Mouse (Mus musculus) right cerebral cortex, postnatal 14 days (tissue): ENCODE data around the gene Aqp12.

Source experiments
- DNase-seq: peaks from one replicate; pipeline ENCODE4 v3.0.0; 2022

The Aqp12 gene

GRCm38 (mm10) chr1:93018716-93019115 lies 12.6 kb downstream of the Aqp12 start:
- DNase-seq = no peak

- DNase-seq = no peak
These were observed 14.5 kb downstream of the Aqp12 start for GRCm38 (mm10) chr1:93020602-93021001.

DNA sequence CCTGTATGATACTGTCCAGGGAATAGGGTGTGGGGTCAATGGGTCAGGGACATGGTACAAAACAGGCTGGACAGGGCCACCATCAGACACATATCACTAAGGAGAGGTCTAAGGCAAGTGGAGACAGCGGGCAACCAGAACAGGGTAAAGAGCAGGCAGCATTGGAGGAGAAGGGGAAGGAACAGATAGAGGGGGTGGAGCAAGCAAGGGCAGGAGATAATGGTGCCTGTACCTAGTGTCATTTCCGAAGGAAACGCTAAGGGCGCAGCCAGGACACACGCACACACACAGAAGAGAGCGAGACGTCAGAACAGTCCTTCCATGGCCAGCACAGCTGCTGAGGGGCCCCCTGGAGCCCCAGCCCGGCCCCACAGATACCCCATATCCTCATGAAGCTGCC lies 20.5 kb downstream of the Aqp12 start:
- DNase-seq = no peak

GRCm38 (mm10) chr1:93029387-93029786 lies 23.3 kb downstream of the Aqp12 start:
- no peak for DNase-seq

- no peak for DNase-seq
These were observed 23.9 kb downstream of the Aqp12 start for GRCm38 (mm10) chr1:93030060-93030459.

GRCm38 (mm10) chr1:93031199-93031598 lies 25.1 kb downstream of the Aqp12 start:
- DNase-seq = no peak

DNA sequence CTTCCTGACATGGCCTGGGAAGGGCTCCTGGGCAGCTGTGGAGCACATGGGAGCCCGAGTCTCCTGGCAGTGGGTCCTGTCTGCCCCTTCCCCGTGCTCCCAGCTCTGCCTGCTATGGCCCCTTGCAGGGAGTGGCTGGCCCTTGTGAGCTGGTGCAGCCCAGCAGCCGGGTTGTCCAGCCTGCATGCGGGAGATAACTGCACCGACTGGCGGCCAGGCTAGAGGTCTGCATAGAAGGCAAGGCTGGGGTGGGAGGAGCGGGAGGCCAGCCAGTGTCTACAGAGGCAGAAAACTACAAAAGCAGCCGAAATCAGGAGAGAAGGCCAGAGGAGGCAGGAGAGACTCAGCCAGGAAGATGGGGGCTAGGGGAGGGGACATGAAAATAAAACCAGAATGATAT lies 27.9 kb downstream of the Aqp12 start:
- no peak for DNase-seq

DNA sequence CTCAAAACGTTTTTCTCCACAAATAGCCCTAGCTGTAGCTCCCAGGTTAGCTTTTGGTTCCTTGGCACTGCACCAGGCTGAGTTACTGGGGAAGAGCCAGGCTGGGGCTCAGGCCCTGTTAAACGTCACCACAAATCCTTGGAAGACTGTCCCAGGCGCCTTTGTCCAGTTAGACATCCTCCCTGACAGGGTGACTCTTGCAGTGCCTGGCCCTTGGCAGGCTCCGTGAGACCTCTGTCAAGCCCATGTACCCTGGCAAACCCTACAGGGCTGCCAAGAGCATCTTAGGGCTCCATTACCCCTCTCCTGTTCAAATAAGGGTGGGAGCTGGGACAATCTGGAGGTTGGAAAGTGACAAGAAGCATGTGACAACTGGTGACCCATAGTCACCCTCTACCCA lies 29.8 kb downstream of the Aqp12 start:
- no peak for DNase-seq

DNA sequence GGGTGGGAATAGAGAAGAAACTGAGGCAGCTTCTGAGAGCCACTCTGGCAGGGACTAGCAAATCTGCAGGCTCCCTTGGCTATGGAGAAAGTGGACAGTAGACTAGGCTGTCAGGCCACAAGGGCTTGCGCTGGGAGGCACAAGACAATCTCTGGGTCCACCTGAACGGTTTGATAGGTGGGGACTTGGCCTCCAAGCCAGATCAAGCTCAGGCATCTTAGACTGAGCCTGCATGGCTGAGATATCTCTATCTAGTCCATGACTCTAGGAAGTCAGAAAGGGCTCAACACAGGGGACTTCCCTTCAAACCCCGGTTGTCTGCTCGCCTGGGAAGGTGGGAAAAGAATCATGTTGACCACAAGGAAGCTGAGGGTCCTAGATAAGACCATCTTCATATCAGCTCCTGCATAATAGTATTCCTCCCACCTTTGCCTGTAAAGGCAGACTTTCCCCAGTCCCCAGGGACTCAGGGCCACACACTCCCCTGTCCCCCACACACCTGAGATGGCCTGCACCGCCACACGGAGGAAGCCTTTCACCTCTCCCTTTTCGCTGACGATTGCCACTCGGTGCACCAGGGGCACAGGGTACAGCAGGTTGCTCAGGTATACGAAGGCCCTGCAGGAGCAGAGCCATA lies 40.1 kb downstream of the Aqp12 start:
- no peak for DNase-seq

DNA sequence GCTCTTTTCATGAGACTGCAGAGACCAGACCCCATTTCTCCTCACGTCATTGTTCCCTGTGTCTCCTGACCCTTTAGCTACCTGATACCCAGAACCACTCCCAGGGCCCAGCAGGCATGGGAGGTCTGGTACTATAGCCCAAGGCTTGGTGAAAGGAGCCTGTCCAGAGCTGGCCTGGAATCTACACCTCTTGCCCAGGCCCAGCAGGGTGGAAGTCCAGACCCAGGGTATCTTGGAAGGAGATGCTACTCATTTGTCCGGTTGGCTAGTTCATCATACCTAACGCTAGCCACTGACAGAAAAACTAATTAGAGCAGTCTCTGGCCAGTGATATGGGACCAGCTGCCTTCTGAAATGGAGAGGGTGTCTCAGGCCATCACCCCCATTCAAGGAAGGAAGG lies 43.9 kb downstream of the Aqp12 start:
- no peak for DNase-seq

DNA sequence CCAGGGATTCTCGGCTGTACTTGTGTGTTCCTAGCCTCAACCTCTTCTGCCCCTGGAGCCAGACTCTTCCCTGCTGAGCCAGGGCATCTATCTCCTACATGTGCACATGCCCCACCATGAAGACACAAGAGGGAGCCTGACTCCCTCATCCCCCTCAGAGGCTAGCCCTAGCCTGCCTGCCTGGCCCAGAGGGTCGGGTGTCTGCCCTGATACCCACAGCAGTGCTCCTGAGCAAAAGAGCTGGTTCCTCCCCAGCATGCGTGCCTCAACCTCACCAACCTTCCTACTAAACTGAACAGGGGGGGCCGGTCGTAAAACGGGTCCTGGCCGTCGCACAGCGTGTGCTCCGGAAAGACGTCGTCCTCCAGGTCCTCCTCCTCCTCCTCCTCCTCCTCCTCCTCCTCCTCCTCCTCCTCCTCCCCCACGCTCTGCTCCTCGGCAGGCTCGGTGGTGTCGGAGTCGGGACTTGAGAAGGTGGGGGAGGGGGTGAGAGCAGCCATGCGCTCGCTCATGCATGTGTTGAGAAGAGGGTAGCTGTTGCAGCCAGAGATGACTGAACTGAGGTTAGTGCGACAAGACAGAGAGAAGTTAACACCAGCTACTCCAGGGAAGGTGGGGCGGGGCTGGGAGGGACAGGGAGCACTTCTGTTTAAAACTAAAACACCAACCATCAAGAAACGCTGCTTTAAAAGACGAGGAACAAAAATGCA lies 45.1 kb downstream of the Aqp12 start:
- no peak for DNase-seq
